Mouse (Mus musculus) forebrain, embryonic 12.5 days (tissue): ENCODE data around the gene Cphx2. TPM values are rescaled to one million over a fixed set of nuclear protein-coding genes. Genes with fewer than 3 reads are reported as not detected.
"Not testable (repeated sequence)": the region's sequence is repeated elsewhere in the genome, so short reads cannot be mapped to it uniquely, and the experiment has no call there.

Experiments used
- ATAC-seq: fragments of 200-750 bp; cut with Nextera tagmentation; 2 replicates; pipeline ENCODE4 v1.8.0; 2017; ENCODE audit warnings: moderate TSS enrichment; ENCODE audit not compliant: low FRiP score
- H3K27ac ChIP-seq: fragments of 300-500 bp; sonication (generic); 2 replicates; pipeline ENCODE4 v1.5.1; 2016; ENCODE audit warnings: mild to moderate bottlenecking
- H3K27me3 ChIP-seq: fragments of 300-500 bp; sonication (generic); 2 replicates; pipeline ENCODE4 v1.6.1; 2016; ENCODE audit warnings: mild to moderate bottlenecking
- H3K36me3 ChIP-seq: fragments of 300-500 bp; sonication (generic); replicated peaks from 2 replicates; pipeline ENCODE4 v1.6.1; 2016; ENCODE audit warnings: mild to moderate bottlenecking
- H3K4me1 ChIP-seq: fragments of 300-500 bp; sonication (generic); 2 replicates; pipeline ENCODE4 v1.6.1; 2016
- H3K4me2 ChIP-seq: fragments of 300-500 bp; sonication (generic); 2 replicates; pipeline ENCODE4 v1.6.1; 2016; ENCODE audit warnings: mild to moderate bottlenecking, moderate library complexity
- H3K4me3 ChIP-seq: fragments of 300-500 bp; sonication (generic); replicated peaks from 2 replicates; pipeline ENCODE4 v1.5.1; 2016; ENCODE audit warnings: mild to moderate bottlenecking
- H3K9ac ChIP-seq: fragments of 300-500 bp; sonication (generic); 2 replicates; pipeline ENCODE4 v1.6.1; 2016; ENCODE audit warnings: mild to moderate bottlenecking
- H3K9me3 ChIP-seq: fragments of 300-500 bp; sonication (generic); 2 replicates; pipeline ENCODE4 v1.6.1; 2016
- WGBS: fragments of 180-500 bp; shearing (Covaris S2); methylation state at CpG from one replicate; pipeline ENCODE4 v1.1.7; 2016; 5-methylcytosine and 5-hydroxymethylcytosine counted together
- polyA plus RNA-seq: library from polyadenylated mRNA; unstranded; fragments of >200 nt; fragmentation: Nextera tagmentation; extraction: Ambion mirVana; gene quantifications from 2 replicates; pipeline ENCODE4 v1.2.1, GENCODE M21; 2016

Cphx2 gene
- polyA plus RNA-seq, 1 experiment from 2014 or later, result not detected

- not testable (repeated sequence) for H3K36me3 ChIP-seq, ATAC-seq, H3K27me3 ChIP-seq, H3K9ac ChIP-seq, H3K9me3 ChIP-seq, H3K4me2 ChIP-seq, H3K27ac ChIP-seq, H3K4me3 ChIP-seq, H3K4me1 ChIP-seq
- no CpG with 5 or more reads among the region's 3 CpGs for WGBS
Measured at GRCm38 (mm10) chr14:26097622-26098021, 16.3 kb downstream of the Cphx2 start.

- not testable (repeated sequence) for H3K4me3 ChIP-seq, H3K9me3 ChIP-seq, H3K4me2 ChIP-seq, H3K9ac ChIP-seq, H3K4me1 ChIP-seq, H3K27ac ChIP-seq, H3K36me3 ChIP-seq, H3K27me3 ChIP-seq
- ATAC-seq, result peak; percentile 36; the same call in 1 of the 2 replicates
- WGBS, result no CpG with 5 or more reads among the region's 7 CpGs
Measured at GRCm38 (mm10) chr14:26118150-26118549, 36.8 kb downstream of the Cphx2 start, which contains the start of gene Duxbl2. Gene Duxbl2, plus strand, starts transcription at chr14:26118349.

DNA sequence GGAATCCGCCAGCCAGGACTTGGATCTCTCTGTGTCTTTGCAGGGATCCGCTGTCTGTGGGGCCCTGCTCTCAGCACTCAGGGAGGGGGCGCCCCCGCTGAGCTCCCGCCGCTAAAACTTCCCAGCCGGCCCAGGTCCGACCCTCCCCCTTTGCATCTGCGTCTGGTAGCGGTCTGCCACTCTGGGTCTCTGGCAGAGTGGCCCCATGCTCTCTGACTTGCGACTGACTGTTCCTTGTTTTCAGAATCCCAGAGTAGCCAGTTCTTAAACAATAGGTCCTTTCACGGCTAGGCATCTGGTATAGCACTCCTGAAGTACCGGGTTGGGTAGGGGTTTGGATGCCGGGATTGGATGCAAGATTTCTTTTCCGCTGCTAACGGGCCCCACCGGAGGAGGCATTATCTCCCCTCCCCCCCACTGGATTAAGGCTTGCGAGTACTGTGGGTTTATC is 37.3 kb downstream of the Cphx2 start:
- peak; percentile 90 for ATAC-seq
- H3K27me3 ChIP-seq, H3K4me2 ChIP-seq, H3K9ac ChIP-seq, H3K4me3 ChIP-seq, H3K36me3 ChIP-seq, H3K4me1 ChIP-seq, H3K9me3 ChIP-seq, H3K27ac ChIP-seq: not testable (repeated sequence)
- no CpG with 5 or more reads among the region's 18 CpGs for WGBS

DNA sequence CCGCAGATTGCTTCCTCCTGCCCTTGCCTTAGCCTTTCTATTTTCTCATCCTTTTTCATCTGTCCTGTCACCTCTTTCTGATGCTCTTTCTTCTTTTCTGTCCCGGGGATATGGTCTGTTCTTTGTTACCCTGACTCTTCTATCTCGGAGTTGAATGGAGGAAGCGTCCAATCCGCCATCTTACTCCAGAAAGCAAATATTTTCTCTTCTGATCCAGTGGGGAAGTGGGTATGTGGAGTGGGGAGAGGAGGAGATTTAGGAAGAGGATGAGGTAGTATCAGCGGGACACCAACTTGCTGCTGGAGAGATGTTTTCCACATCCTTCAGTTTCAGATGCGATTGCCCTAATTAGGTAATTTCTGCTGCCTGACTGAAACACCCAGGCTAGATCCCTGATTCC is 37.8 kb downstream of the Cphx2 start:
- not testable (repeated sequence) for H3K36me3 ChIP-seq, H3K4me1 ChIP-seq, H3K27ac ChIP-seq, H3K27me3 ChIP-seq, H3K9me3 ChIP-seq, H3K4me2 ChIP-seq, H3K9ac ChIP-seq, H3K4me3 ChIP-seq, ATAC-seq
- WGBS, result no CpG with 5 or more reads among the region's 7 CpGs

Other genes starting within 250 kb of the Cphx2 start
- 3.2 and 4.6 TPM in 2 replicates for gene Anxa11, start 239.4 kb upstream of the Cphx2 start, polyA plus RNA-seq
- gene Plac9a, start 178.4 kb upstream of the Cphx2 start, polyA plus RNA-seq, result not detected in 2 replicates
- 1.1 and 2.7 TPM in 2 replicates for gene Tmem254a, start 153.8 kb upstream of the Cphx2 start, polyA plus RNA-seq
- not detected in 2 replicates for gene Cphx1, start 143.2 kb upstream of the Cphx2 start, polyA plus RNA-seq
- 3.6 and 5.6 TPM in 2 replicates for gene Duxbl1, start 102.9 kb upstream of the Cphx2 start, polyA plus RNA-seq
- gene Gm9780, start 38.8 kb upstream of the Cphx2 start, polyA plus RNA-seq, result 1.3 and 2.6 TPM in 2 replicates
- 15.9 and 17.1 TPM in 2 replicates for gene Tmem254c, start 14.2 kb upstream of the Cphx2 start, polyA plus RNA-seq
- not detected in 2 replicates for gene Cphx3, start 781 bp downstream of the Cphx2 start, polyA plus RNA-seq
- 1.6 and 4.6 TPM in 2 replicates for gene Duxbl2, start 36.8 kb downstream of the Cphx2 start, polyA plus RNA-seq
- gene Plac9b, start 101.0 kb downstream of the Cphx2 start, polyA plus RNA-seq, result 1.1 and 1.9 TPM in 2 replicates
- gene Tmem254b, start 125.5 kb downstream of the Cphx2 start, polyA plus RNA-seq, result 12.9 and 14.0 TPM in 2 replicates
- 2.3 and 6.4 TPM in 2 replicates for gene Duxbl3, start 176.4 kb downstream of the Cphx2 start, polyA plus RNA-seq